Mouse (Mus musculus): Measurements from ENCODE around the gene Rbms1. TPM values are rescaled to one million over a fixed set of nuclear protein-coding genes. Genes with fewer than 3 reads are reported as not detected.

Gene Rbms1
- total RNA-seq, 2 experiments from 2014 or later, result 36.3 to 42.7 TPM

- no peak for DNase-seq
Measured at GRCm38 (mm10) chr2:60756218-60756617, 206.8 kb downstream of the Rbms1 start.

DNA sequence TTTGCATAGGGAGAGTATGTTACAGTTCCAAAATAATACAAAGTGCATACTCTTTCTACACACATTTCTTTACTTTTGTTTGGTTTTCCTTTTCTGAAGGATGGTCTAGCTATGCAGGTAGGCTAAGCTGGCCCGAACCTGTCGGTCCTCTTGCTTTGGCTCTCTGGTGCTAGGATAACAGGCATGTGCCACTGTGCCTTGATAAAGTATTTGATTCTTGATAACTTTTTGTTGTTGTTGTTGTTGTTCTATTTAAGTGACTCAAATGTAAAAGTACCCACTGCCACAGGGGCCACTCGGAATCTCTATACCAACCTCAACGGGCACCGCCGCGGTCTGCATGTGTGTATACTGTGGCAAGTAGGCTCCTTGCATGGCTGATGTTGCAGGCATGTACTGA lies 207.9 kb downstream of the Rbms1 start:
- DNase-seq, result no peak

DNA sequence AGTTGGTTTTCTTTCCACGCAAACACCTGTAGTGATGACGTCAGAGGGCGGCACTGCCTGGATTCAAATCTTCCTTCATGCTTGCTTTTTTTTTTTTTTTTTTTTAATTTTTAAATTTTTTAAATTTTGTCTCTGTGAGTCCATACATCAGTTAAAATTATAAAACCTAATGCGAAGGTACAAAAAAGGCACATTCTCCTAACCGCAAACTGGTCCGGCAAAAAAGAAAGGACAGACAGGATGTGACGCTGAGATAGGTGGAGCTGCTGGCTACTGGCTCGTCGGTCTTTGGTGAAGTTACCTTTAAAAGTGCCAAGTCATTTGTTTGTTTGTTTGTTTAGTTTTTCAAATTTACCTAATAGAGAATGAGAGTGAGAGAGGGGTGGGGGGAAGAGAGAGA lies 211.7 kb downstream of the Rbms1 start:
- no peak for DNase-seq

GRCm38 (mm10) chr2:60750591-60750990 lies 212.4 kb downstream of the Rbms1 start:
- DNase-seq, result no peak

DNA sequence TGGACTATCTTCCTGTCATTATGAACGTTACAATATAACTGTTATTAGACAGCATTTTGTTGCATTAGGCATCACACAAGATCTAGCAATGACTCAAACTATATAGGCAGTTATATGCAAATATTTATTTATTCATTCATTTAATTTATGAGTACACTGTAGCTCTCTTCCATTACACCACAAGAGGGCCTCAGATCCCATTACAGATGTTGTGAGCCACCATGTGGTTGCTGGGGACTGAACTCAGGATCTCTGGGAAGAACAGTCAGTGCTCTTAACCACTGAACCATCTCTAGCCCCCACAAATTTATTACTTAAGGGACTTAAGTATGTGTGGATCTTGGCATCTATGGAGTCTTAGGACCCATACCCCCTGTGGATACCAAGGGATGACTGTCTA lies 214.4 kb downstream of the Rbms1 start:
- DNase-seq, result no peak

GRCm38 (mm10) chr2:60747590-60747989 lies 215.4 kb downstream of the Rbms1 start:
- peak; percentile 44 to 49 for DNase-seq

DNA sequence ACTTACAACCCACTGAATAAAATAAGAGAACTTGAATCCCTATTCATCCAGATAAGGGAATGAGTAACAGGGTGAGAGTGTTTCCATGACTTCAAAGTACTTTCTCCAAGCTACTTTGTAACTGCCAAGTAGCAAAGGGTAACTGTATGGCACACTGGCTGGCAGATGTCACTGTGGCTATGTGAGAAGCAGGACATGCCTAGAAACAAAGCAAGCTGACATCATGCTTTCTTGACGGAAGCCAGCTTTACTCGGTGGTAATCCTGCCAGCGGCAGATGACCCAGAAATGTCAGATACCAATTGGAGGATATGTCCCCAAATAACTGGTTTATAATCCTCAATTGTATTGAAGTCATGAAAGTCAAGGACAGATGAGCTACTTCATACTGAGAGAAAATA lies 218.3 kb downstream of the Rbms1 start:
- no peak for DNase-seq

DNA sequence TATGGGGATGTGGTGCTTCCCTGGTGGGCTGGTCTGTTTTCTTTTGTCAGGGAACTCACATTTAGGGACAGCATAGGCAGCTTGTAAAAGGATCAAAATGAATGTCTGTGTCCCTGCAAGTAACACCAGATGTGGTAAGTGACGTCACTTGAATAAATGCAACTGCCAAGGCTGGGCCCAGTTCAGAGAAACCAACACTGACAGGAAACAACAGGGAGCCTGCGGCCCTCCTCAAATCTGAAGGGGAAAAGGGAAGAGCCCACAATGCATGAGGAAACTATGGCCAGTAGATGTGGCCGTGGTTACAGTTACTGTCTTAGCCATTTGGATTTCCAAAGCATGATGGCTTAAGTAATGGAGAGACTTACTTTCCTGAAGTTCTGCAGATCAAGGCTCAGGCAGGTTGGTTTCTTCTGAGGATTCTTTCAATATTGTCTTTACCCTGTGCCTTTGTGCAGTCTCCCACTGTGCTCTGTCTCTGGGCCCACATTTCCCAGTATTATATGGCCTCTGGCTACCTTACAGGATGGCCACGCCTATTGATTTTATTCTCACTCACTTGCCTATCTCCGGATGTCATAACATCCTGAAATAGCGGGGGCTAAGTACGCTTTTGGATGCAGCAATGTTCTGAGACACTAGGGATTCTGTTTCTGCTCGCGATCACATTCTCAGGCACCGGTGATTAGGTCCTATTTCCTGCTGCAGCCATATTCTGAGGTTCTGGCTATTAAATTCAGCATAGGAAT lies 223.4 kb downstream of the Rbms1 start:
- DNase-seq, result no peak

DNA sequence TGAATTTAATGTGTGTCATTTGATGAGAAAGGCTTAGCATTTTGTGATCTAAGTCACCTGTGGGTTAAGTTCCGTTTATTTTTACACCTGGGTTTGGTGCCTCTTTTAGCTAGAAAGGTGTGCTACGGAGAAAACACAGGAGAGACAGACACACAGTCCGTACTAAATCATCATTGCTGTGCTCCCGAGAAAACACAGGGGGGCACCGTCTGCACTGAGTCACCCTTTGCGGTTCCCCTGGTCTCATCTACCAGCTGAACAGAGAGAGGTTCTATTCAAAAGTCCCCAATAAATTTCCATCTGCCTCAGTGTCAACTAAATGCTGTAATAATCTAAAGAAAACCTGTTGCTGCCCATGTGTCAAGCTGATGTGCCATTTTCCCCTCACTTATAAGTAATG lies 232.1 kb downstream of the Rbms1 start:
- no peak for DNase-seq

DNA sequence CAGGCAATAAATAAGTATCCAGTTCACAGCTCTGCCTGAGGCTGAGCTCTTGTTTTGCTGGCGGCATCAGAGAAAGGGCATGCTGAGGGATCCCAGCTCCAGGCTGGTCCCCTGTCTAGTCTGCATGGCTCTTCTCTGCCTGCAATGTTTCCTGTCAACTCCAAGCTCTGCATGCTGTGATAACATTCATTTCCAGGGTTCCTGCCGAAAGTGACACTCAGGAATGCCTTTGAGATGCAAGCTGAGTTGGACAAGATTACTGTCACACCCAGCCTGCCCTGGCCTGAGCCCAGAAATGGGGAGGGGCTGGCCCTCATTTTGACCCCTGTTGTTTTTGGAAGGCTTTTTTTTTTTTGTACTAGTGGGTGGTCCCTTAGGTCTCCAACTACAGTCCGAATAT lies 233.0 kb downstream of the Rbms1 start:
- DNase-seq, result peak; percentile 54 to 60

- no peak for DNase-seq
Measured at GRCm38 (mm10) chr2:60728902-60729585, 233.9 kb downstream of the Rbms1 start.

- no peak for DNase-seq
Measured at GRCm38 (mm10) chr2:60724660-60725059, 238.3 kb downstream of the Rbms1 start.

- peak in 1 of 2 experiments; percentile 36 for DNase-seq
Measured at GRCm38 (mm10) chr2:60722967-60723366, 240.0 kb downstream of the Rbms1 start.

DNA sequence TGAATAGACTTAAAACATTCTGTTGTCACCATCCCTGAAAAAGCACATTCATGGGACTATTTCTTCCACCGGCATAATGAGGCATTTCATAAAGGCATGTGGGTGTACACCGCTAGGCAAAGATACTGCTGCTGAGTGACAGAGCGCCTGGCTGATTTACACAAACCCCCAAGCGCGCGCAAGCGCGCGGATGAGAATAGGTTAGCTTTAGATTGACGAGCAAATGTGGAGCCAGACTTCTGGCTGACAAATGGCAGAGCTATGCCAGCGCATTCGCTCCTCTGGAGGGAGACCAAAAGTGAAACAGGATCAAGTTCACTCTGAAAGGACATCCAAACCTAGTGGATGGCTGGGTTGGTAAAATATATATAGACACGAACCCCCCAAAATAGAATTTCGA lies 240.5 kb downstream of the Rbms1 start, which contains the start of gene Itgb6:
Gene Itgb6, minus strand, starts transcription at position 130 of the 400 bp plus-strand sequence.
- peak; percentile 82 to 85 for DNase-seq

GRCm38 (mm10) chr2:60720906-60721305 lies 242.1 kb downstream of the Rbms1 start:
- DNase-seq, result peak; percentile 44 to 78

DNA sequence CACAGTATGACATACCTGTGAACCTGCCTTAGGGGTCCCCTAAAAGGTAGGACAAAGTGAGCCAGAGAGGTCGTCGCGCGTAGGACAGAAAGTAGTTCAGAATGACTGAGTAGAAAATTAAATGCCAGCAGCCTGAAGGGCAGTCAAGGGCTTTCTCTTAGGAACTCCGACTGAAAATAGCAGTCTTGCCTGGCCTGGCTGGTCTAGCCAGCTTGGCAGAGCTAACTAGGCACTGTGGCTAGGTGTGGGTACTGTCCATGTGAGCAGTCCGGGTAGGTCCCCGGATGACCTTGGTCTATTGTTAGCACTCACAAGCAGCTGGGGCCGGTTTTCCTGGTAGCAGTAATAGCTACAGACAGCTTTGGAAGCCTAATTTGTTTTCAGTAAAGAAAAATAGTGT lies 242.8 kb downstream of the Rbms1 start:
- DNase-seq, result peak; percentile 69 to 88

- peak in 1 of 2 experiments; percentile 39 for DNase-seq
Measured at GRCm38 (mm10) chr2:60717348-60717747, 245.6 kb downstream of the Rbms1 start.

DNA sequence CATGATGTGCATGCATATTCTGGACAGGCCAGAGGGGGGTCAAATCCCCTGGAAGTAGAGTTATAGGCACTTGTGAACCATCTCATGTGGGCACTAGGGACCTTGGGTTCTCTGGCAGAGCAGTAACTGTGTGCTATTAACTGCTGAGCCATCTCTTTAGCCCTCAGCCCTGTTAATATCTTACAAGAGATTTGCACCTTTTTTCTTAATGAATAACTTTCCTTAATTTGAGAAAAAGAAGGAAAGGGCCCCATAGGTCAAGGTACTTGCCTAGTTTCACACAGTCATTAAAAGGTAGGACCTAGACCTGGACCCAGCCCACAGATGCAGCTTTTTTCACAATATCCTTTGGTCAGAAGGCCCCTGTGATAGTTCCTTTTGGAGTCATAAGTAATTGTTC lies 246.4 kb downstream of the Rbms1 start:
- no peak for DNase-seq

GRCm38 (mm10) chr2:60715771-60716170 lies 247.2 kb downstream of the Rbms1 start:
- no peak for DNase-seq

DNA sequence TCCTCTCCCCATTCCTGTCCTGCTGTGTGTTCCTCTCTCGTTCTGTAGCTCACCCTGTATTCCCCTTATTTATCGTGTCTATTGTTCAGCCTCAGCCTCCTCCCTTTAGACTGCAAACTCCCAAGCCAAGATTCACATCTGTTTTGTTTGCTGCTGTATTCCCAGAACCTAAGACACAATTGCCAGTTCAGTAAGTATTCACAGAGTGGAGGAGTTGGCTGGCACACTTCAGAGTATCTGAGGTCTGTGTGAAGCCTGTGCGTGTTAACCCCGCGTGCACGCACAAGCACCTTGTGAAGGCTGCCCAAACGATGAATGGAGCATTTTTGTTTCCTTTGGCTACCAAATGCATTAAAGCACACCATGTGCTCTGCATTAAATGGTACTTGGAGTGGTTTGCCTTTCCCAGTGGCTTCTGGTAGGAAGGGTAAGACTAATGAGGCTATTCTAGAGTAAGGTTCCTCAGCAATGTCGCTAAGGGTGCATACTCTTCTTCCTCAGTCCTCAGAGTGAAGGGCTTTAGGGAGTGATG lies 248.0 kb downstream of the Rbms1 start:
- no peak for DNase-seq

DNA sequence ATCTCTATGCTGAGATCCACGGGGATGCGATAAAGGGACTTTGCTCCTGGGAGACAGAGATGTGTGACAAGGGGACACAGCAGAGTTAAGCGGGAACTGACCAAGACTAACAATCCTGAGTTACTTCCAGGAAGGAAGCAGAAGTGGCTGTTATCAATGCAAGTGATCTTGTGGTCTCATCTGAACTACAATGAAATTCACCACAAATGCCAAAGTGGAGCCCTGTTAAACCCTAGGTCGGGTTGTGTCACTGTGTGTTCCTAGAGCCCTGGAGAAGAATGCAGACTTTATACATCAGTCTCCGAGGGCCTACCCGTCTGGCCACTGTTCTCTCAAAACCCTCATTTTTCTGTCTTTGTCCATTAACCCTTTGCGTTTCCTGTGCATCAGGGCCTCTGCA lies 248.5 kb downstream of the Rbms1 start:
- no peak for DNase-seq

DNA sequence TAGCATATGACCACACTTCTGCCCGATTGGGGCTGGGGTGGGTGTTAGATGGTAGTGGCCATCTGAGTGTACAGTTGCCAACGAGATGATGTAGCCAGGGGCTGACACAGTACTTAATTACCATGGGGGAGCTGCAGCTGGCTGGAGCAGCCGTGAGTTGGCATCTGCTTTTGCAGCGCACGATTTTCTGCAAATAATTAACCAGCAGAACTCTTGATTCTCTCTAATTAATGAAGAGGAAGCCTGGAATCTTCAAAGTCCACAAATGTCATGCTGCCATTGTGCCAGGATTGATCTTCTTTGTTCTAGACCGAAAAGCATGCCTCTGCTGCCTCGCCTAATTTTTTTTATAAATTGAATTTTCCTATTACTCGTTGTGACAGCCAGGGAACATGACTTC lies 249.1 kb downstream of the Rbms1 start:
- no peak for DNase-seq

DNA sequence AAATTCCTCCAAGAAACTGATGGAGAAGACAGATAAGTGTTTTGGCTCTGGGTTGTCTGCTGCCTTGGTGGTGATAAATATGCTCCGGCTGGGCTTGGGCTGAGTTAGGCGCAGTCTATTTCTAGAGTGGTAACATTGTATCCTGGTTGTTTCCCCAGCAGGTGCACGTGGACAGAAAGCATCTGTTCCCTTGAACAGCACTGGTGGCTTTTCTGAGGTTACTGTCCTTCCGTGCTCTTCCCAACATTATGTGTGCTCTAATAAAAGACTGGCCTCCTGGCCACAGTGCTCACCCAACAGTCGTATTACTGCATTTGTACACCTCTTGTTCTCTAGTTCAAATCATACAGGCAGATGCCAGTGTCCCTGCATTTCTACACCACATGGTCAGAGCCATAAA lies 250.1 kb downstream of the Rbms1 start:
- DNase-seq, result peak in 1 of 2 experiments; percentile 45

DNA sequence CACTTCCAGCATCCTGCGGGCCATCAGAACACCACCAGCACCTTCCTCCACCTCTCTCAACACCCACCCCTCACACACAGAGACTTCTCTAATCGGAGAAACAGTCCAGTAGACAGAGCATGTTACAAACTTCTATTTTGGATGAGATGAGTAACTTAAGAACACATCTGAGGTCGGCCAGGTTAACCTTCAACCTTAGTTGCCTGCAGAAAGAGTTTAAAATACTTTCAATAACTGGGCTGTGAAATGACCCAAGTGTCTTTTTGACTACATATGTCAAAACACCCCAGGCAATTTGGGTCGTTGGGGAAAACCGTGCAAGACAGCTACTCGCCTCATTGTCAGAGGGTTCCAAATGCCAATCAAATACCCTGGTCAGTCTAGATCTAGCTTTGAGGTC lies 250.5 kb downstream of the Rbms1 start:
- DNase-seq, result no peak
